Mouse (Mus musculus): ENCODE results near the gene Ptchd4. TPM values are rescaled to one million over a fixed set of nuclear protein-coding genes. Genes with fewer than 3 reads are reported as not detected.

Ptchd4 gene
- total and polyA plus RNA-seq, 2 experiments, result not detected

DNA sequence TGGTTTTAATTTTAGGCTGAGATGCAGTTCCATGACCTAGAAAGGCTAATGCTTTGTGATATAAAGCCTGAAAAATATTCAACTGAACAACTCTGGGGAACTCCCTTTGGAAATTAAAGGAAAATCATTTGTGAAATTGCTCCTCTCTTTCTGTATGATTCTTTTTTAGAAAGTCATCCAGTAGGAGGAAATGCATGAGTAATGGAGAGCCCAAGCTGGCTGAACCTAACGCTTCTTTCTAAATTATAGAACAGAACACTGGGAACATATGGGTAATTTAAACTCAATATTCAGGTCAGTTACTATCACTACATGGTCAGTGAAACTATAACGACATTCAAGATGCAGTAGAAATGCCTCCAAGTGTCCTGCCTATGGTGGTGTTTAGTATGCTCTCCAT is 114.6 kb downstream of the Ptchd4 start:
- no peak overlapping the region for H3K27ac ChIP-seq (replicated peaks; ENCODE audit: insufficient read depth, low read depth, low read length)
- no peak overlapping the region for H3K9ac ChIP-seq (ENCODE audit: low read depth, low read length)
- H3K27me3 ChIP-seq (ENCODE audit: control insufficient read depth, insufficient read depth, low read length), result no peaks in the 10 kb centered on the region
- WGBS, result 79% methylated on average over 2 of the region's 2 CpGs
- no peak overlapping the region for H3K4me3 ChIP-seq (ENCODE audit: insufficient read depth, low read depth, low read length)
- no peak for TF ChIP-seq CTCF (IDR thresholded peaks at IDR 0.05; ENCODE audit: low read depth, low read length)
- no peaks in the 10 kb centered on the region for H3K79me2 ChIP-seq (ENCODE audit: control insufficient read depth, insufficient read depth, low read length)
- H3K4me1 ChIP-seq (ENCODE audit: control insufficient read depth, insufficient read depth, low read length), result no peaks in the 10 kb centered on the region
- DNase-seq (ENCODE audit: extremely low read depth, low read depth, low spot score), result no peak
- H3K36me3 ChIP-seq (ENCODE audit: control insufficient read depth, insufficient read depth, low read length), result no peaks in the 10 kb centered on the region

- Histone ChIP-seq H3K4me1 (ENCODE audit: control insufficient read depth, insufficient read depth, low read length) (no peaks in the 10 kb centered on the region), H3K9ac (ENCODE audit: low read depth, low read length) (no peak overlapping the region), H3K27me3 (ENCODE audit: control insufficient read depth, insufficient read depth, low read length) (no peaks in the 10 kb centered on the region), H3K36me3 (ENCODE audit: control insufficient read depth, insufficient read depth, low read length) (no peaks in the 10 kb centered on the region), H3K4me3 (ENCODE audit: insufficient read depth, low read depth, low read length) (no peak overlapping the region), H3K79me2 (ENCODE audit: control insufficient read depth, insufficient read depth, low read length) (no peaks in the 10 kb centered on the region), H3K27ac (replicated peaks; ENCODE audit: insufficient read depth, low read depth, low read length) (no peak overlapping the region)
- DNase-seq (ENCODE audit: extremely low read depth, low read depth, low spot score), result no peak
- TF ChIP-seq CTCF (IDR thresholded peaks at IDR 0.05; ENCODE audit: low read depth, low read length) (no peak), POLR2A (IDR thresholded peaks at IDR 0.05; ENCODE audit: extremely low read depth, insufficient read depth, low read length) (no peak)
- WGBS, result 81% methylated on average over 2 of the region's 2 CpGs
Measured at GRCm38 (mm10) chr17:42452235-42452634, 136.5 kb downstream of the Ptchd4 start.

- TF ChIP-seq CTCF (IDR thresholded peaks at IDR 0.05; ENCODE audit: low read depth, low read length) (no peak), POLR2A (IDR thresholded peaks at IDR 0.05; ENCODE audit: extremely low read depth, insufficient read depth, low read length) (no peak)
- no peaks in the 10 kb centered on the region for H3K79me2 ChIP-seq (ENCODE audit: control insufficient read depth, insufficient read depth, low read length)
- H3K4me1 ChIP-seq (ENCODE audit: control insufficient read depth, insufficient read depth, low read length), result no peaks in the 10 kb centered on the region
- H3K27ac ChIP-seq (replicated peaks; ENCODE audit: insufficient read depth, low read depth, low read length), result no peak overlapping the region
- no peak overlapping the region for H3K9ac ChIP-seq (ENCODE audit: low read depth, low read length)
- H3K27me3 ChIP-seq (ENCODE audit: control insufficient read depth, insufficient read depth, low read length), result no peaks in the 10 kb centered on the region
- 67% methylated on average over 2 of the region's 2 CpGs for WGBS
- no peak overlapping the region for H3K4me3 ChIP-seq (ENCODE audit: insufficient read depth, low read depth, low read length)
- DNase-seq (ENCODE audit: extremely low read depth, low read depth, low spot score), result no peak
- H3K36me3 ChIP-seq (ENCODE audit: control insufficient read depth, insufficient read depth, low read length), result no peaks in the 10 kb centered on the region
Measured at GRCm38 (mm10) chr17:42456441-42456840, 140.7 kb downstream of the Ptchd4 start.

DNA sequence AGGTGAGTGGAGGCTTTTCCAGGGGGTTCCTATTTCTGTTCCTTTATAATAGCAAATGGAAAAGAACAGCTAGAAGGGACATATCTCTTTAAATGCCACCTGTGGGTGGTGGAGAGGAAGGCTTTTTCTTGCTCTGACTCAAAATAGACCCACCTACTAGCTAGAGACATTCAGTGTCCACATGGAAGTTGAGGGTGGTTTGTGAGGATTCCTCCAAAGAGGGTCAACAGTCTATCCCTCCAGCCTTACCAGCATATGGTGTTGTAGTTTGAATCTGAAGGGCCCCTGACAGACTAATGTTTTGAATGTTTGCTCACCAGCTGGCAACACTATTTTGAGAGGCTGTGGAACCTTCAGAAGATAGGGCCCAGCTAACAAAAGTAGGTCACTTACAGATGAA is 147.0 kb downstream of the Ptchd4 start:
- Histone ChIP-seq H3K4me3 (ENCODE audit: insufficient read depth, low read depth, low read length) (no peak overlapping the region), H3K27me3 (ENCODE audit: control insufficient read depth, insufficient read depth, low read length) (no peaks in the 10 kb centered on the region), H3K36me3 (ENCODE audit: control insufficient read depth, insufficient read depth, low read length) (no peaks in the 10 kb centered on the region), H3K79me2 (ENCODE audit: control insufficient read depth, insufficient read depth, low read length) (no peaks in the 10 kb centered on the region), H3K4me1 (ENCODE audit: control insufficient read depth, insufficient read depth, low read length) (no peaks in the 10 kb centered on the region), H3K9ac (ENCODE audit: low read depth, low read length) (no peak overlapping the region), H3K27ac (replicated peaks; ENCODE audit: insufficient read depth, low read depth, low read length) (no peak overlapping the region)
- DNase-seq (ENCODE audit: extremely low read depth, low read depth, low spot score), result no peak
- TF ChIP-seq POLR2A (IDR thresholded peaks at IDR 0.05; ENCODE audit: extremely low read depth, insufficient read depth, low read length) (no peak), CTCF (IDR thresholded peaks at IDR 0.05; ENCODE audit: low read depth, low read length) (no peak)

DNA sequence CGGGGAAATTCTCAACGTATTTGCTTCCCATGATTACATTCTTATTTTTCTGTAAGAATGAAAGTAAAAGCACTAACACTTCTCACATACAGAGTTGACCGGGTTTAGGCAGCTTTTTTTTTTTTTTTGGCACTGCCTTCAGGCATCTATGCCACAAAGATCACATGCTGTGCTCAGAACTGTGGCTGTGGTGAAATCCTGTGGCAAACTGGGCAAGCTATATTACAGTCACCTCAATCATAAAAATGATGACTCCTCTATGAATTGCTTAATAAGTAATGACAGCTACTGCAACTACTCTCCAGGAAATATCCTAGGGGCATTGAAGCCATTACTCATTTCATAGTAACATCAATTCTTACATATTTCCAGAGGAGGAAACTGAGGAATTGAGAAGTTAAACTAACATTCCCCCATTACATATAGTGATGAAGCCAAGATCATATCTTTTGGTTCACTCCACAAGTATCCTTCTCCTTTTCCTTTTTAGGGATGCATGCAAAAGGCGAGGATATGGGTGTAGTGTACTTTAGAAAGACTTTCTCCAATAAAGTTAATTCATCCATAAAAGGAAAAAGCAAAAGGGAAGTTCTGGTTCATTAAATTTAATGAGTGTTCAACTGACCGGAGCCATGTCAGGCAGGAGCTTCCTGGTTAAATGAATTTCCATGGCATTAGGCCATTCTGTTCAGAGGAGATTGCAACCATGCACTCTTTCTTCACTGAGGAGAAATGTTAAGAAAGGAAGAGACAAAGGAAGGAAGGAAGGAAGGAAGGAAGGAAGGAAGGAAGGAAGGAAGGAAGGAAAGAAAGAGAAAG is 164.6 kb downstream of the Ptchd4 start:
- Histone ChIP-seq H3K4me3 (ENCODE audit: insufficient read depth, low read depth, low read length) (no peak overlapping the region), H3K27ac (replicated peaks; ENCODE audit: insufficient read depth, low read depth, low read length) (no peak overlapping the region), H3K9ac (ENCODE audit: low read depth, low read length) (no peak overlapping the region), H3K27me3 (ENCODE audit: control insufficient read depth, insufficient read depth, low read length) (no peaks in the 10 kb centered on the region), H3K79me2 (ENCODE audit: control insufficient read depth, insufficient read depth, low read length) (no peaks in the 10 kb centered on the region), H3K36me3 (ENCODE audit: control insufficient read depth, insufficient read depth, low read length) (no peaks in the 10 kb centered on the region), H3K4me1 (ENCODE audit: control insufficient read depth, insufficient read depth, low read length) (no peaks in the 10 kb centered on the region)
- DNase-seq (ENCODE audit: extremely low read depth, low read depth, low spot score), result no peak
- 73% methylated on average over 5 of the region's 5 CpGs for WGBS
- TF ChIP-seq CTCF (IDR thresholded peaks at IDR 0.05; ENCODE audit: low read depth, low read length) (no peak), POLR2A (IDR thresholded peaks at IDR 0.05; ENCODE audit: extremely low read depth, insufficient read depth, low read length) (no peak)
